Mouse (Mus musculus) thymus, postnatal 10 days (tissue): Measurements from ENCODE around the gene 4933414I15Rik.

ENCODE experiments used
- DNase-seq, 2 experiments: peaks; one replicate each; pipeline ENCODE4 v3.0.0; 2021; ENCODE audit warnings: low spot score in 2 of 2

4933414I15Rik gene

DNA sequence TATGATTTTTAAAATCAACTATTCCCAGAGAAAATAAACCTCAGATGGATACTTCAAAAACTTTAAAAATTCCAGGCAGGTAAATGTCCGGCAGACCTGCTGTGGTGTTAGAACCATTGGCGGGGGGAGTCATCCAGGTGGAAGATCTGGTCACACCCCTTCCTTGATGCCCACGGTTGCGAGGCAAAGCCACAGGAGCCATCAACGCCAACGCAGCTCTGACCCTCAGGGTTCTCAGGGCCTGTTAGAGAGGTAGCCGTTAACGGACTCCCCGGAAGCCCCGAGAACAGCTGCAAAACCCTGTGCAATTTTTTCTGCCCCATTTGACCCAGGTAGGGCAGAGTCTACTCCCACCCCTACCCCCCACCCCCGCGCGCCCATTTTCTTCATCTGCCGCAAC, at the start of gene 4933414I15Rik:
4933414I15Rik (minus strand) TSS at position 260 of the 400 bp plus-strand sequence.
- no peak for DNase-seq

DNA sequence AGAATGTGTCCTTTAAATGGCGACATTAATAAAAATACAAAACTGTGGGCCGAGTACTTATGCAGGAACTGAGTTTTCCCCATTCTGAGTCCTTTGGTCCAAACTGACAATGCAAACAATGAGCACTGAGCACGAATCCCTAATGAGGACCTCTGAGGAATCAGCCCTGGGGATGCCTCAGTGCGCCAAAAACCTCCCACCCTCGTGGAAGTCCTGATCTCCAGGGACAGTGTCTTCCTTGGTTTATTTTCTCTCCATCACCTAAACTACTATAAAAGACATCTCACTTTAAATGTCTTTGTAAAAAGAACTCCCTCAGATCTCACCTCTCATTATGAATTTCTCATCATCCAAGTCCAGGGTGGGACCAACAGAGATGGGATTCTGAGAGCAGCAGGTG, 38.1 kb upstream of the 4933414I15Rik start, which contains the start of gene Olfr1377:
Olfr1377 (plus strand) TSS at position 301 of the 400 bp plus-strand sequence.
- no peak for DNase-seq

DNA sequence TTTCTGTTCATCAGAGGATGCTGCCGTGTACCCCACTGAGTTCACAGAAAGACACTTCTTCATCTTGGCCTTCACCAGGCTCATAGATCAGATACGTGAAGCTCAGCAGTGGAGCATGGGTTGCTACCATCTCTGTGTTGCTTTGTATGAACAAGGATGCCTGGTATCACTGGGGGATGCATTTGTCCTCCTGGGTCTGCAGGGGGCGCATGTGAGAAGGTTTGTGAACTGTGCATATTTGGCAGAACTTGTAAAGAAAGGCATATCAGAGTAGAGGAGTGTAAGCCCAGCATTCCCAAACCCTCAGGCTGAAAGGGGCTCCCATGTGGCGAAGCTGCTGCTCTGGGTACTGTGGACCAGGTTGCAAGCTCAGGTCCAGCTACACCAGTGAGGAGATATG, 33.7 kb upstream of the 4933414I15Rik start:
- no peak for DNase-seq

DNA sequence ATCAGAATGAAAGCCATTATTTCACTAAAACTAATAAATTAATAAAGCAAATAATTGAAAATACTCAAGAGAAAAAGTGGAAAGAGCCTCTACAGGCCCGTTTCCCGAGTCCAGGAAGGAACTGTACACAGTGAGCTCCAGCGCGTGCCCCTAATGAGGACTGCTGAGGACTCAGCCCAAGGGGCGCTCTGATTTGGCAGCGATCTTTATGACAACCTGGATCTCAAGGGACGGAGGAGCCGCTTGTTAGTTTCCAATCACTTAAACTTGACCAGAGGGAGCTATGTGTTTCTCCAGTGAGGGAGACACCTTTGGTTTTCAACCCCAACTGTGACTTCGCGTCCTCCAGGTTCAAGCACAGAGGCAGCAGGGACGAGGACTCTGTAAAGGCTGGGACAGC, 22.7 kb upstream of the 4933414I15Rik start, which contains the start of gene Olfr1378:
Olfr1378 (plus strand) TSS at position 301 of the 400 bp plus-strand sequence.
- no peak for DNase-seq

DNA sequence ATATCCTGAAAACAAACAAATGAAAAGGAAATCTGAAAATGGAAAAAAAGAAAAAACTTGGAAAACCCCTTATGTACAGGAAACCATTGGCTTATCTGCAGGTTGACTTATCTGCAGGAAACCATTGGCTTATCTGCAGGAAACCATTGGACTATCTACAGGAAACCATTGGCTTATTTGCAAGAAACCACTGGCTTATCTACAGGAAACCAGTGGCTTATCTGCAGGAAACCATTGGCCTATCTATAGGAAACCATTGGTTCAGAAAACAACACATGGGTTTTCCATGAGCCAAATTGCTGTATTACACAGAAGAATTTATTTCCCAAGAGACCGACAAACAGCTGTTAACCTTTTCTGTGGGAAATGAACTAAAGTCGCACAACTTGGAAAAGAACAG, 21.3 kb upstream of the 4933414I15Rik start:
- no peak for DNase-seq

DNA sequence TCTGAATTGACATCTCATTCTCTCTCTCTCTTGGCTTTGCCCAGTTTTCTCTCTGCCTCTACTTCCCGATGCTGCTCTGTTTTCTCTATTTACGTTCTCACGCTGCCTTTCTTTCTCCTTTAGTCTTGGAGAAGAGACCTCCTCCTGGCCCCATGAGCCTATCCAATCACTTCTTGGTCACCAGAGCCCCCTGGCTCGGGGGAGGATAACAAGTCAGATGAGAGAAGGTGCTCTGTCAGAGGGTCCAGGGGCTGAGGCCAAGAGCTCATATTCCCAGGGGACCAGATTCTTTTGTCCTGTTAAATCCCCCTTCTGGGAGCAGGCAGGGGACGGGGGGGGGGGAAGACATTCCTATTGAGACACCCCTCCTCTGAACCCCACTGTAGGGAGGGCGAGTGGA, 10.1 kb upstream of the 4933414I15Rik start, which contains the start of gene Prop1:
Prop1 (minus strand) TSS at position 101 of the 400 bp plus-strand sequence.
- no peak for DNase-seq

DNA sequence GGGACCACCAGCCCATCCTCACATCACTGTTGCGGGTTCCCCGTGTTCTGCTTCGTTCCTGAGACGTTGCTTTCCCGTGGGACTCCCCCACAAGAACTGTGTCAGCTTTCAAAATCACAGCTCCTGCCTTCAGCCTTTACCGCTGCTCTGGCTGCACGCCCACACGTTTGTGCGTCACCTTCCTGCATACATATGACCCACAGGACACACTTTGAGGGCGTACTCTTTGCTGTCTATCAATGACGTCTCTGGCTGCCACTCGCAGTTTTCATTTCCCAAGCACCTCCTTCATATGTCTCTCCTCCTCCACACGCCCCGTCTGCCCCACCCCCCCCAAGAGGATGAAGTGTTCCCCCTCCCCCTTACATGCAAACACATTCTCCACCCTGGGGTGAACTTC, 8.7 kb upstream of the 4933414I15Rik start:
- no peak for DNase-seq

DNA sequence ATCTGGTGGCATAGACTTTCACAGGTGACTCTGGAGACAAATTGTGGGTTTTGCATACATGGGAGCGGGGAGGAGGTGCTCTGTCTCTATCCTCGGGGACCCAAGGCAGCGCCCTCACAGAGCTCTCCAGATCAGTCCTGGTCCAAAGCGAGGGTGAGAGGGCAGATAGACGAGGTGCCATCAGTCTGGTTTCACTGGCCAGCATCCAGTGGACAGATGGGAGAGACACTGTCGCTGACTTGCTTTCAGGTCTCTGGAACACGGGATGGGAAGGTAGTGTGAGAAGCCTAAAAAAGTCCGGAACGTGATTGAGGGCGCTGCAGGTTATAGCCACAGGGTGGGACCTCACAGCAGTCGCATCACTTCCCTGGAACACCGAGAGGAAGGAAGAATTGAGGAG, 1.2 kb downstream of the 4933414I15Rik start:
- DNase-seq: no peak

DNA sequence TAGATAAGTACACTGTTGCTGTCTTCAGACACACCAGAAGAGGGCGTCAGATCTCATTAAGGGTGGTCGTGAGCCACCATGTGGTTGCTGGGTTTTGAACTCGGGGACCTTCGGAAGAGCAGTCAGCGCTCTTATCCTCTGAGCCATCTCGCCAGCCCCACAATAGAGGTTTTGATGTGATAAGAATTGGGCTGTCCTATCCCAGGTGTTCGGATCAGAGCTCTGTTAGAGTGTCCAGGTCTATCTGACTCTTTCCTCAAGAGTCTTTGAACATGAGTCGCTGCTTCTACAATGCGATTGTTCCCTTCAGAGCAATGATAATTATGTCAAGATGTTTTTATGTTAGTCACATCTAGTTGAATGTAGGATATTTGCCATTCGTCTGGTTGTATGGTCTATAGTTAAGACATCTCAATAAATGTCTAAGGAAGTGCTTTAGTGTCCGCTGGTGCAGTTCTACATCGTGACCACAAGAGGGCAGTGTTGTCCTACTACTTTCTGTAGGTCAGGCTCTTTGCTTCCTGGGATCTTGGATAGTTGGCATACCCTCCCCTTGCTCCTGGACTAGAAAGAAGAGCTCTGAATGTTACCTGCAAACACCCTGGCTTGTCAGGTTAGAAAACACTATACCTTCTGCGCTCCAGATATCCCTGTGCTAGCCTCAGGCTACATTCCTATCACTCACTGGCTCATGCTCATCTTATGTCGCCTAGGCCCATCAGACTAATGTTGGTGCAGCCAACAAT, 3.8 kb downstream of the 4933414I15Rik start:
- peak in 1 of 2 experiments; percentile 17 for DNase-seq

DNA sequence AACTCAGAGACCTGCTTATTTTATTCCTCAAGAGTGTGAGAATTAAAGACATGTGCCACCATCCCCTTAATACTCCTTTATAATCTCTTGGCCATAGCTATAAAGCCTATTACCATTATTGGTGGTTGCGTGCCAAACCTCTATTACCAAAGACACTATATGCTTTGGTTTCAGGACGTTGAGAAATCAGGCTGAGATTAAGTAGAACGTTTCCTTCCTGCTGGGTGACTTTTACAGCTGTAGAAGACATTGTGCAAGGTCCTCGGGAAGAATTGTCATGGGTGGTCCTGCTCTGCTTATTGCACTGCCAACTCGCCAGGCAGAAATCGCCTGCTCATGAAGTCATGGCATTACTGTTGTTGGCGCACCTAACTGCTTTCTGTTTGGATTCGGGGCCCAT, 5.1 kb downstream of the 4933414I15Rik start:
- no peak for DNase-seq

DNA sequence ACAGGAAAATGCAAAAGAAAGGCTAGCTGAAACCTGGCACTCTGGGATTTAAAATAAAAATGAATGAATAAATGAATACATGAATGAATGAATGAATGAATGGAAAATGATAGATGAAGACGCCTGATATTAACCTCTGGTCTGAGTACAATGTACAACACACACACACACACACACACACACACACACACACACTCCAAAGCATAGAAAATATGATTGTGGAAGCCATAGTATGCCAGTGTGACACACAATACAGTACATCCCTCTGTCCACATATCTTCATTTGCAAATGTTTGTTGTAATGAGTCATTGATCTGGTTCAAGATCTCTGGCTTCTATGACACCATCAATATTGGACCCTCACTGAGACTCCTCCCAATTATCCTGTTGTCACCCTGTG, 11.5 kb downstream of the 4933414I15Rik start:
- no peak for DNase-seq

DNA sequence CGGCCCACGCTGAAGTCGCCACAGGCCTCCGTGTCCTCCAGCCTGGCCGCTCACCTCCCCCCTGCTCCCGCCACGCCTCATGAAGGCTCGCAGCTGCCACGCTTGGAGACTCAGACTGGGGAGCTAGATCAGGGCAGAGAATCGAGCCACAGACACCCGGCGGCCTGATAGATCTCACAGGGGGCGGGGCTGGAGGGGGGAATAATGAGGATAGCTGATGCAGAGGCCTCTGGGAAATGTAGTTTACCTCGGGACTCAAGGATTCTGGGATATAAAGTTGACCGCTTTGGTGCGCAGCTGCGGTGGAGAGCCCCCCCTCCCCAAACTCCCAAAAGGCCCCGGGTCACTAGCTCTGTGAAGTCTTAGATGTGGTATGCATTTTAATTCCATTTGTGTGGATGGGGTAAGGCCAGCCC, 12.1 kb downstream of the 4933414I15Rik start, which contains the start of gene Zfp354b:
Zfp354b (minus strand) TSS at position 183 of the 416 bp plus-strand sequence.
- DNase-seq: peak; percentile 14 to 24

DNA sequence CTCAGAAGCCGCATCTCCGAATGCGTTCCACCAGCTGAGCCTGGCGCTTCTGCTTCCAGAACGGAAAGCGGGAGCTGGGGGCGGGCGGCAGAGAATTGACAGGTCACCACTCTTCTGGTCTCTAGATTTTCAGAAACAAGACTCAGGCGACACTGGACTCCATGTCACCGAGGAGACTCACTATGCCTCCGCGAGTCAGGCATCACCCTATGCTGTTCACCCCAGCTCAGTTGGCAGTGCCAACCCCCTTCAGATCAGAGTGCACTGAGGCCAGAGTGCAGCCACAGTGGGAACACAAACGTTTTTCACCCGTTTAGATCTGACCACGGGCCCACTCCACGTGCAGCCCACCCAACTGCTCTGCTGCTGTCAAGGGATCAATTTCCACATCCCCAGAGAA, 12.5 kb downstream of the 4933414I15Rik start:
- no peak for DNase-seq

DNA sequence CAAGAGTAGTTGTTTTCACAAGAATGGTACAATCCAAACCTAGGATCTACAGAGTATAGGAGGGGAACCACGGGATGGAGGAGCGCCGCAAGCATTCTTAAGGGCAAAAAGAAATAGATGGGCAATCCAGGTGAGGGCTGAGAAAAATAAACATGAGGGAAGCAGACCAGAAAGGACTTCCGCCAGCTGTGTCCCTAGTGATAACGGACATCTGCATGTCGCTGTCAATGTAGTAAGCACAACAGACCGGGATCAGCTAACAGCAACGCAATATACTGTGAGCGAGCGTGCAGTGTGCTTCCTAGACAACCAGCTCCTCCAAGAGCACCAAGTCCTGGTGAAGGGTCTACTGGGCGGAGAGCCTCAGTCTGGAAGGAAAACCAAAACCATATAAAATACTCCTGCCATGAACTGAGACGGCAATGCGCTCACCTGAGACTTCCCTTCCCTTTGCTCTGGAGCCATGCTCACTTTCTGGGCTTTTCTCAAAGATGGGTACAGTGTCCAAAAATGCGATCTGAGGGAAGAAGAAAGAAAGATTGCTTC, 13.0 kb downstream of the 4933414I15Rik start:
- no peak for DNase-seq

DNA sequence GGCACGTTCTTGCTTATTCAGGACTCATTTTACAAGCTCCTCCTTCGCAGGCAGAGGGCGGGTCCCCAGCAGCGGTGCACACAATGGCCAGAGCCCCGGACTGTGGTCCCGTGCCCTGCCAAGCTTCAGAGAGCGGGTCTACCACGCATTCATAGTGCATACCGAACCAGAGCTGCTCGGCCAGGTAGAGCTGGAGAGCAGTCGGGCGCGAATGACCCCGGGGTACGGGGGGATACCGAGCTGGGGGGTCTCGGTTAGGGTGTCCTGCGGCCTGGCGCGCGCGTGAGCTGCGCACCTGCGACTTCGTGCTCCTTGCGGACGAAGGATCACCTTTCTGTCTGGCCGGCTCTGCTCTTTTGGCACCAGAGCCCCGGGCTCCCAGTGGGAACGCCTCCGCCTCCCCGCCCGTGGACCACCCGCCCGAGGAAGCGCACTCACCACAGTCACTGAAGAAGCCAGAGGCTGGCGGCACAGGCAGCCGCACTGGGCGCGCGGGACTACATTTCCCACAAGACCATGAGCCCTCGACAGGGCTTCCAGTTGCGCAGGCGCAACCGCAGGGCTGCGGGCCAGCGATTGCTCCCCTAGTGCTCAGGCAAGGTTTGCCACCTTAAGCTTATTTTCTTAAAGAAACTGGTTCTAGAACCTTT, 27.8 kb downstream of the 4933414I15Rik start, which contains the start of gene Zfp2:
Zfp2 (minus strand) TSS at position 495 of the 650 bp plus-strand sequence.
- peak; percentile 83 to 89 for DNase-seq

DNA sequence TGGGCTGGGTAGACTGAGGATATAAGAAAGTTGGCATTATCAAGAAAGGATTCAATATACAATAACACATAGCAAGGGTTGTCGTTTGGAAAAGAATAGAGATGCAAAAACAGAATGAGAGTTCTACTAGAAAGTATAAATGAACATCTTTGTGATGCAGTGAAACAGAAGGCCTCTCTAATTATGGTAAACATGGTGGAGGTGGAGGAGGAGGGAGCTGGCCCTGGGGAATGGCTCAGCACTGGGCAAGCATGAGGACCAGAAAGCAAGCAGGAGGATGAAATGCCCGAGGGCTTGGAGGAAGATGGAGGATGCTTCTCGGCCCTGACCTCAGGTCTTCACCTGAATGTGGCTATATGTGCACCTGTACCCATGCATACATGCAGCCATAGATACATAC, 29.1 kb downstream of the 4933414I15Rik start:
- DNase-seq: no peak

DNA sequence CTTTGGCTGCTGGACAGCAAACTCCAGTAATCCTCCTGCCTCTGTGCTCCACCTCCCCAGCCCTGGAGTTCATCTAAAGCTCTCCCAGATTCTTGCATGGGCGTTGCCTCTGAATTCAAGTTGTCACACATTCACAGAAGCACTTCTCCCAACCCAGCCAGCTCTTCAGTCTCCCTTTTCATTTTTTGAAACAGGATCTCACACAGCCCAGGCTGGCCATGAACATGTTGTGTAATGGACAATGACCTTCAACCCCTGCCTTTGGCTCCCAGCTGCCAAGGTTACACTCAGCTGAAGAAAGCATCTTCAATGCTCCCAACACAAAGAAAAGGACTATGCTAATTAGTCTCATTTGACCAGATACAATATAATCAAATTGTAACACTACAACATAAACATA, 30.3 kb downstream of the 4933414I15Rik start:
- no peak for DNase-seq

DNA sequence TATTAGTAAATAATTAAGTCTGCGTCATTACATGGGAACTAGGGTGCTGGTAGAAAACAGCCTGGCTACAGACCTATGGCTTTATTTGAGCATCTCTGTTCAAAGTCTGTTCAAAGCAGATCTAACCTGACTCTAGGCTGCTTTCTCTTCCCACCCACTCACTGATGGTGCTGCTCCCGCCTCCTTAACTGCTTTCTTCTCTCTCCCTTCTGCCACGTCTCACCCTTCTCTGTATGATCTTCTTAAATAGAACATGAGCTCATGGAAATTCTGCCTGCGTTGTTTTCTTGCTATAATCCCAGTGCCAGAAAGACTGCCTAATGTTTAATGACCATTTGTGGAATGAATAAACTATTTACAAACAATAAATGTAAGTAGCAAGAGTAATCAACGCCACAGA, 35.4 kb downstream of the 4933414I15Rik start:
- no peak for DNase-seq

DNA sequence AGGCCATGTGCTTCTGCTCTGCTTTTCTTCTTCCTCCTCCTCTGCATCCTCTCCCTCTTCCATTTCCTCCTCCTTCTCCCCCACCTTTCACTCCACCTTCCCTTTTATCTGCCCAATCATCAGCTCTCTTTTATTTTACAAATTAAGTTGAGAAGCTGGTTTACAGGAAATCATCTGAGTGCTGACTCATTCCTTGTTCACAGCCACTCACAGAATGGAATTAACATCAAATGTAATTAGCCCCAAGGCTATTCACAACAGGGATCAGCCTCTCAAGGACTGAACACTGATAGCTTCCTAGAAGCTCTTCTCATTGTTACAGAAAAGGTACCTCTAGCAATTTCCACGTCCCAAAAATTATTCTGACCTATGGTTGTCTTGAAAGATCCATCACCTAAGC, 46.2 kb downstream of the 4933414I15Rik start:
- DNase-seq: no peak

DNA sequence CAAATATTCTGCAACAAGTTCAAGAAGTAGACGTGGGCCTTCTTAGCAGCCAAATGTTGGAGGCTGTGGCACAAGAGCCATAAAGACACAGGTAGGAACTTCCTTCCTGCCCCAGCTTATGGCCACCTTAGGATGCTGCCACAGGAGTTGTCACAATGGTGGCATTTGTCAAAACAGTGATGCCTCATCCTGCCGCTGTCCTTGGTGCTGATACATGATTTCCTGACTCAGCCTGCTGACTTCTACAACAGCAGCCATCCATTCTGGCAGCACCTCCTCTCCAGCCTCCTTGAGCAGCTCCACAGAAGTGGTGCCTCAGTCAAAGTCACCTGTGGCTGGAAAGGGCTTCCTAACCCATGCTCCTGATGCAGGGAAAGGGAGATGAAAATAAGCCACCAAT, 51.1 kb downstream of the 4933414I15Rik start:
- DNase-seq: peak in 1 of 2 experiments; percentile 22
